Mouse (Mus musculus) C2C12 (cell line): Measurements from ENCODE around the gene Spesp1.

ENCODE experiments used
- CTCF ChIP-seq: IDR thresholded peaks from one replicate; pipeline ENCODE4 v1.5.1; 2011; ENCODE audit not compliant: control insufficient read depth, insufficient read depth, insufficient read length
- FOSL1 ChIP-seq: IDR thresholded peaks from one replicate; pipeline ENCODE4 v1.8.0; 2011; ENCODE audit warnings: mild to moderate bottlenecking, low read length; ENCODE audit not compliant: poor library complexity, insufficient read depth, severe bottlenecking

DNA sequence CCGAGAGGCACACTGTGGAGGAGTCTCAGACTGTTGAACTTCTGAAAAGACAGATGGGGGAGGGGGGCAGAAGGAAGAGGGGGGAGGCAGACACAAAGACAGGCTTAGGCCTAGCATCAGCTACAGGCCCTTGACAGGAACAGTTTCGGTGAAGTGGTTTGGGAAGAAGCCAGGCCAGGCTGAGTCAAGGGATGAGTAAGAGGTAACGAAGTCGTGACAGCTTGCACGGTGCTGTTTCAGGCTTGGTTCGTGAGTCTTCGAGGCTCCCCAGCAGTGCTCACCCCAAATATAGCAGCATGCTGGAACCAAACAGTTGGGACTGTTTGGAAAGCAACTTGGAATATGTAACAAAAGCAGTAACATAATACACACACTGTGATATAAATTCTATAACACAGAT is 2.3 kb upstream of the Spesp1 start:
- TF ChIP-seq CTCF (no peak), FOSL1 (no peak)
